Mouse (Mus musculus): ENCODE measurements around the gene Ankrd55. TPM values are rescaled to one million over a fixed set of nuclear protein-coding genes. Genes with fewer than 3 reads are reported as not detected.
"Not testable (repeated sequence)": the region's sequence is repeated elsewhere in the genome, so short reads cannot be mapped to it uniquely, and the experiment has no call there.

Ankrd55 gene
- polyA plus RNA-seq, 1 experiment from 2014 or later, result 0.34 TPM

GRCm38 (mm10) chr13:112425181-112425654 is 137.0 kb downstream of the Ankrd55 start:
- Histone ChIP-seq H3K36me3 (ENCODE audit: control insufficient read depth, insufficient read depth, low read length) (no peaks in the 10 kb centered on the region), H3K9me3 (ENCODE audit: control insufficient read depth, low read length) (no peaks in the 10 kb centered on the region), H3K4me3 (ENCODE audit: low read length) (no peak overlapping the region), H3K27ac (ENCODE audit: low read depth, low read length) (no peak overlapping the region), H3K4me1 (ENCODE audit: control insufficient read depth, insufficient read depth, low read length) (no peaks in the 10 kb centered on the region), H3K9ac (ENCODE audit: low read depth, low read length) (no peak overlapping the region), H3K27me3 (ENCODE audit: control insufficient read depth, insufficient read depth, low read length) (no peaks in the 10 kb centered on the region), H3K4me2 (replicated peaks; ENCODE audit: low read depth, low read length) (no peak overlapping the region)
- WGBS, result 75% methylated on average over 8 of the region's 8 CpGs
- no peak for ATAC-seq (ENCODE audit: low FRiP score, low TSS enrichment)

- Histone ChIP-seq H3K4me1 (ENCODE audit: control insufficient read depth, insufficient read depth, low read length) (no peaks in the 10 kb centered on the region), H3K27me3 (ENCODE audit: control insufficient read depth, insufficient read depth, low read length) (no peaks in the 10 kb centered on the region), H3K36me3 (ENCODE audit: control insufficient read depth, insufficient read depth, low read length) (no peaks in the 10 kb centered on the region), H3K27ac (ENCODE audit: low read depth, low read length) (no peak overlapping the region), H3K9ac (ENCODE audit: low read depth, low read length) (no peak overlapping the region), H3K9me3 (ENCODE audit: control insufficient read depth, low read length) (no peaks in the 10 kb centered on the region), H3K4me2 (replicated peaks; ENCODE audit: low read depth, low read length) (no peak overlapping the region), H3K4me3 (ENCODE audit: low read length) (no peak overlapping the region)
- 68% methylated on average over 13 of the region's 13 CpGs for WGBS
- no peak for ATAC-seq (ENCODE audit: low FRiP score, low TSS enrichment)
These were observed 138.2 kb downstream of the Ankrd55 start for GRCm38 (mm10) chr13:112426265-112427135.

DNA sequence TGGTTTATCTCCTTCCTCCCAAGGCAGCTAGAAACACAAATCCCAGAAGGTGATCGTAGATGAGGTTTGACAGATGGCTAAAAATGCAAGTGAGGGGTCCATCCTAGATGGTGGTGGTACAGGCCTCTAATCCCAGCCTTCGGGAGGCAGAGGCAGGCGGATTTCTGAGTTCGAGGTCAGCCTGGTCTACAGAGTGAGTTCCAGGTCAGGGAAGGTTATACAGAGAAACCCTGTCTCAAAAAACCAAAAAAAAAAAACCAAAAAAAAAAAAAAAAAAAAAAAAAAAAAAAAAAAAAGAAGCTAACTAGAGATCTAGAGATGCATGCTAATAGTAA is 138.9 kb downstream of the Ankrd55 start:
- WGBS, result 95% methylated on average over 4 of the region's 4 CpGs
- not testable (repeated sequence) for H3K27ac ChIP-seq (ENCODE audit: low read depth, low read length)

DNA sequence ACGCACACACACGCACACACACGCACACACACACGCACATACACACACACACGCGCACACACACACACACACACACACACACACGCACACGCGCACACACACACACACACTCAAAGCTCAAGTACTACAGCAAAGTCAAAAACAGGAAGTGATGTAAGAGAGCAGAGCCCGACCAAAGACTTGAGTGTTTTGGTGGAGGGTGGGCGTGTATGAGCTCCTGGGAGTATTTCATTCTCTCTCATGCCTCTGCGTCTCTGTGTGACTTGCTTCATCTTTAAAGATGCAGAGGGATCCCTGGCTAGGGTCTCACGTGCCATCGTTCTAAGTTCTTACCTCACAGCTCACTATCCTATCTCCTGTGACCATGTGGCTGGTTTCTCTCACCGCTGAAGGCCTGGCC is 139.3 kb downstream of the Ankrd55 start:
- Histone ChIP-seq H3K9ac (ENCODE audit: low read depth, low read length) (no peak overlapping the region), H3K4me3 (ENCODE audit: low read length) (no peak overlapping the region), H3K27ac (ENCODE audit: low read depth, low read length) (no peak overlapping the region), H3K4me1 (ENCODE audit: control insufficient read depth, insufficient read depth, low read length) (no peaks in the 10 kb centered on the region), H3K27me3 (ENCODE audit: control insufficient read depth, insufficient read depth, low read length) (no peaks in the 10 kb centered on the region), H3K9me3 (ENCODE audit: control insufficient read depth, low read length) (no peaks in the 10 kb centered on the region), H3K36me3 (ENCODE audit: control insufficient read depth, insufficient read depth, low read length) (no peaks in the 10 kb centered on the region), H3K4me2 (replicated peaks; ENCODE audit: low read depth, low read length) (no peak overlapping the region)
- WGBS, result 96% methylated on average over 15 of the region's 15 CpGs
- no peak for ATAC-seq (ENCODE audit: low FRiP score, low TSS enrichment)

More for the DNA sequence above, 138.9 kb downstream of the Ankrd55 start:
- H3K36me3 ChIP-seq (ENCODE audit: control insufficient read depth, insufficient read depth, low read length); ATAC-seq (ENCODE audit: low FRiP score, low TSS enrichment); H3K27me3 ChIP-seq (ENCODE audit: control insufficient read depth, insufficient read depth, low read length); H3K4me1 ChIP-seq (ENCODE audit: control insufficient read depth, insufficient read depth, low read length); H3K9ac ChIP-seq (ENCODE audit: low read depth, low read length); H3K4me2 ChIP-seq (replicated peaks; ENCODE audit: low read depth, low read length); H3K9me3 ChIP-seq (ENCODE audit: control insufficient read depth, low read length); H3K4me3 ChIP-seq (ENCODE audit: low read length): not testable (repeated sequence)

GRCm38 (mm10) chr13:112433271-112433670 is 145.0 kb downstream of the Ankrd55 start:
- Histone ChIP-seq H3K4me3 (ENCODE audit: low read length) (no peak overlapping the region), H3K4me2 (replicated peaks; ENCODE audit: low read depth, low read length) (no peak overlapping the region), H3K27ac (ENCODE audit: low read depth, low read length) (no peak overlapping the region), H3K36me3 (ENCODE audit: control insufficient read depth, insufficient read depth, low read length) (no peaks in the 10 kb centered on the region), H3K27me3 (ENCODE audit: control insufficient read depth, insufficient read depth, low read length) (no peaks in the 10 kb centered on the region), H3K4me1 (ENCODE audit: control insufficient read depth, insufficient read depth, low read length) (0 out of 2 replicates have a peak, but pooled peaks cover 3% of the 10 kb centered on the region), H3K9ac (ENCODE audit: low read depth, low read length) (no peak overlapping the region), H3K9me3 (ENCODE audit: control insufficient read depth, low read length) (no peaks in the 10 kb centered on the region)
- ATAC-seq (ENCODE audit: low FRiP score, low TSS enrichment), result no peak
- WGBS, result 50% methylated on average over 5 of the region's 5 CpGs

Other genes with a start within 250 kb of the Ankrd55 start
- gene Il6st, start 175.6 kb downstream of the Ankrd55 start, polyA plus RNA-seq (2014; fragmentation: Nextera tagmentation; extraction: Ambion mirVana), result 12.4 and 31.8 TPM in 2 replicates